In genomic region chr2:68079426-68080360, GRCm38 (mm10) we compare ENCODE assay signal across 11 mouse cellular contexts.
DNase-seq lines count a peak whose midpoint lies in the region; ATAC-seq lines count a peak whose summit lies in the region.
"Had no signal": no experiment of that assay in that cellular context is flagged by ENCODE, and none has a peak within 500 bp of the region (broad histone marks: within the 10 kb centered on the region; RNA-seq: fewer than 3 reads in every experiment).

No protein-coding gene starts in this region.

- no peak overlapping the region for H3K9ac ChIP-seq in hindbrain, embryonic 15.5 days
- H3K9ac ChIP-seq in hindbrain, embryonic 13.5 days: no peak overlapping the region
- H3K9ac ChIP-seq in neural tube, embryonic 12.5 days: no peak overlapping the region
- H3K9ac ChIP-seq in kidney, embryonic 16.5 days (replicated peaks; ENCODE audit: low read length): no peak overlapping the region

- no peaks in the 10 kb centered on the region for H3K27me3 ChIP-seq in hindbrain, embryonic 15.5 days
- H3K27me3 ChIP-seq in hindbrain, embryonic 13.5 days: no peaks in the 10 kb centered on the region
- no peaks in the 10 kb centered on the region for H3K27me3 ChIP-seq in neural tube, embryonic 12.5 days (replicated peaks)
- H3K27me3 ChIP-seq in kidney, embryonic 16.5 days (ENCODE audit: insufficient read depth, low read length): no peaks in the 10 kb centered on the region

- H3K4me3 ChIP-seq in hindbrain, embryonic 15.5 days: no peak overlapping the region
- H3K4me3 ChIP-seq in hindbrain, embryonic 13.5 days: no peak overlapping the region
- H3K4me3 ChIP-seq in neural tube, embryonic 12.5 days: no peak overlapping the region
- H3K4me3 ChIP-seq in kidney, embryonic 16.5 days (ENCODE audit: low read length): no peak overlapping the region
- H3K4me3 ChIP-seq: myocyte had no signal

- 0 out of 2 replicates have a peak overlapping the region, but pooled peaks have one; percentile 11 for H3K27ac ChIP-seq in hindbrain, embryonic 15.5 days (replicated peaks)
- no peak overlapping the region for H3K27ac ChIP-seq in hindbrain, embryonic 13.5 days
- H3K27ac ChIP-seq in neural tube, embryonic 12.5 days: no peak overlapping the region
- H3K27ac ChIP-seq in kidney, embryonic 16.5 days (ENCODE audit: low read length): no peak overlapping the region
- H3K27ac ChIP-seq: macrophage had no signal

- no peaks in the 10 kb centered on the region for H3K4me1 ChIP-seq in hindbrain, embryonic 15.5 days (replicated peaks)
- no peaks in the 10 kb centered on the region for H3K4me1 ChIP-seq in hindbrain, embryonic 13.5 days (replicated peaks)
- no peaks in the 10 kb centered on the region for H3K4me1 ChIP-seq in neural tube, embryonic 12.5 days
- H3K4me1 ChIP-seq in kidney, embryonic 16.5 days (ENCODE audit: insufficient read depth, low read length): no peaks in the 10 kb centered on the region

- ATAC-seq in hindbrain, embryonic 15.5 days (ENCODE audit: low FRiP score, low read depth): no peak
- ATAC-seq in hindbrain, embryonic 13.5 days (ENCODE audit: low FRiP score): no peak
- 0 out of 2 replicates have a peak, but pooled peaks have one; percentile 25 for ATAC-seq in neural tube, embryonic 12.5 days (ENCODE audit: low FRiP score, low read depth)
- 0 out of 2 replicates have a peak, but pooled peaks have one; percentile 42 for ATAC-seq in kidney, embryonic 16.5 days (ENCODE audit: low FRiP score, low TSS enrichment)
- ATAC-seq in erythroblast, adult 5-6 weeks (replicated peaks; ENCODE audit: low FRiP score, poor library complexity, severe bottlenecking): no peak
- ATAC-seq: inflammation-experienced regulatory T-cells, adult 6 months had no signal

- H3K36me3 ChIP-seq in hindbrain, embryonic 15.5 days: no peaks in the 10 kb centered on the region
- H3K36me3 ChIP-seq in hindbrain, embryonic 13.5 days: no peaks in the 10 kb centered on the region; the same call in 1 of the 2 replicates
- no peaks in the 10 kb centered on the region for H3K36me3 ChIP-seq in neural tube, embryonic 12.5 days
- no peaks in the 10 kb centered on the region for H3K36me3 ChIP-seq in kidney, embryonic 16.5 days (ENCODE audit: insufficient read depth, low read length)

- WGBS in hindbrain, embryonic 15.5 days: 81% methylated on average over 5 of the region's 5 CpGs
- 82% methylated on average over 5 of the region's 5 CpGs for WGBS in hindbrain, embryonic 13.5 days
- WGBS in neural tube, embryonic 12.5 days: 79% methylated on average over 5 of the region's 5 CpGs
- 83% methylated on average over 5 of the region's 5 CpGs for WGBS in kidney, embryonic 16.5 days

- no peak overlapping the region for H3K4me2 ChIP-seq in hindbrain, embryonic 15.5 days
- no peak overlapping the region for H3K4me2 ChIP-seq in hindbrain, embryonic 13.5 days
- H3K4me2 ChIP-seq in neural tube, embryonic 12.5 days (replicated peaks): no peak overlapping the region
- H3K4me2 ChIP-seq in kidney, embryonic 16.5 days (replicated peaks; ENCODE audit: low read depth, low read length): no peak overlapping the region

- no peak for DNase-seq in neural tube, embryonic 10.5 days (ENCODE audit: extremely low spot score, low spot score)
- DNase-seq in layer of hippocampus, adult 9-10 months (ENCODE audit: low spot score): no peak
- DNase-seq: gastrocnemius, postnatal 25 days had no signal

- no peaks in the 10 kb centered on the region for H3K9me3 ChIP-seq in hindbrain, embryonic 15.5 days
- no peaks in the 10 kb centered on the region for H3K9me3 ChIP-seq in hindbrain, embryonic 13.5 days
- H3K9me3 ChIP-seq in neural tube, embryonic 12.5 days: no peaks in the 10 kb centered on the region
- no peaks in the 10 kb centered on the region for H3K9me3 ChIP-seq in kidney, embryonic 16.5 days (ENCODE audit: low read length)

Comparison
In these comparisons a context has a peak if more than half of its experiments do, and no peak if none do; other contexts are left out.
1. ATAC-seq: peak in neural tube, embryonic 12.5 days (single experiment) and kidney, embryonic 16.5 days (single experiment); none in hindbrain, embryonic 15.5 days (single experiment), hindbrain, embryonic 13.5 days (single experiment) and erythroblast, adult 5-6 weeks (single experiment).